Mouse (Mus musculus) spleen, adult 2 months (tissue): ENCODE measurements around the gene Rhbdf2.

Source experiments
- CTCF ChIP-seq: fragments of 200-500 bp; IDR thresholded peaks from 2 replicates; pipeline ENCODE4 v1.5.1; 2011; ENCODE audit warnings: mild to moderate bottlenecking, inconsistent platforms; ENCODE audit not compliant: insufficient read depth, insufficient read length, insufficient replicate concordance; ENCODE audit errors: extremely low read depth
- POLR2A ChIP-seq: fragments of 200-500 bp; IDR thresholded peaks from 2 replicates; pipeline ENCODE4 v1.6.1; 2011; ENCODE audit warnings: low read depth, low read length, inconsistent platforms

GRCm38 (mm10) chr11:116653234-116653633, 26.4 kb upstream of the Rhbdf2 start, which contains the start of gene Prcd:
- no peak for TF ChIP-seq POLR2A
- TF ChIP-seq CTCF, result no peak
